Mouse (Mus musculus): ENCODE data around the gene Kcnj11. TPM values are rescaled to one million over a fixed set of nuclear protein-coding genes. Genes with fewer than 3 reads are reported as not detected.

Gene Kcnj11
- polyA plus RNA-seq, 2 experiments from 2014 or later, result not detected

- ATAC-seq, result no peak
Measured at GRCm38 (mm10) chr7:46103771-46104170, 3.2 kb upstream of the Kcnj11 start.

DNA sequence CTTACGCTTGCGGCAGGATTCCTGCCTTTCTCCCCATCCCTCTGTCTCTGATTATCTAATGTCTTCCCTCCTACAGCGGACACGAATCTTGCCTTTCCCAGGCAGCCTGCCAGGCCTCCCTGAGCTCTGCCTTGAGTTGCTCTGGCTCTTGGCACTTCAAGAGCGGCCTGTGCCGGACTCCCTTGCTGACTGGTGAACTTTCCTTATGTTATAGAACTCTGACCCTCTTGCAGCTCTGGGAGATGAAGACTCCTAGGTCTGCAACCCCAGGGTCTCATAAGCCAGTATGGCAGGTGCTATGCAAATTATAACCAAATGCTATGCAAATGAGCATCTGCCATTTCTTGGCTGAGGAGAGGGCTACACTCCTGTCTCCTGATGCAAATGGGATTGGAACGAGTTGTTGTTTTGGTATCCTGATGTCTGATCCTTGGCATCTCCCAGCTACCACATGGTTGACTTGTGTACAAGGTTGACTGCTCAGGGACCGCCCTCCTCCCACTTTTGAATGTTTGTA, 2.6 kb upstream of the Kcnj11 start:
- ATAC-seq, result no peak

DNA sequence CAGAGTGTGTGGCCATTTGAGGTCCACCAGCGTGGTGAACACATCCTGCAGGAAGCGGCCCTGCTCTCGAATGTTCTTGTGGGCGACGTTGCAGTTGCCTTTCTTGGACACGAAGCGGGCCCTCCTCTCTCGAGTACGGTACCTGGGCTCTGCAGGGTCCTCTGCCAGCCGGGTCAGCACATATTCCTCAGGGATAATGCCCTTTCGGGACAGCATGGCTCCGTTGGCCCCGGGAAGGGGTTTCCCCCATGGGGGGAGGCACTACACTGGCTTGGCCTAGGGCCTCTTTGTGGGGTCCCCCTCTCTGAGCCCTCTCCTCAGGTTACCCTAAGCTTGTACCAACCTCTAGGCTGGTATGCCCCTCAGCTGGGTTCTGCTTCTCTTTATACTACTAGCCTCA, 882 bp downstream of the Kcnj11 start:
- no peak for ATAC-seq

GRCm38 (mm10) chr7:46098919-46099286, 1.7 kb downstream of the Kcnj11 start:
- ATAC-seq, result no peak

DNA sequence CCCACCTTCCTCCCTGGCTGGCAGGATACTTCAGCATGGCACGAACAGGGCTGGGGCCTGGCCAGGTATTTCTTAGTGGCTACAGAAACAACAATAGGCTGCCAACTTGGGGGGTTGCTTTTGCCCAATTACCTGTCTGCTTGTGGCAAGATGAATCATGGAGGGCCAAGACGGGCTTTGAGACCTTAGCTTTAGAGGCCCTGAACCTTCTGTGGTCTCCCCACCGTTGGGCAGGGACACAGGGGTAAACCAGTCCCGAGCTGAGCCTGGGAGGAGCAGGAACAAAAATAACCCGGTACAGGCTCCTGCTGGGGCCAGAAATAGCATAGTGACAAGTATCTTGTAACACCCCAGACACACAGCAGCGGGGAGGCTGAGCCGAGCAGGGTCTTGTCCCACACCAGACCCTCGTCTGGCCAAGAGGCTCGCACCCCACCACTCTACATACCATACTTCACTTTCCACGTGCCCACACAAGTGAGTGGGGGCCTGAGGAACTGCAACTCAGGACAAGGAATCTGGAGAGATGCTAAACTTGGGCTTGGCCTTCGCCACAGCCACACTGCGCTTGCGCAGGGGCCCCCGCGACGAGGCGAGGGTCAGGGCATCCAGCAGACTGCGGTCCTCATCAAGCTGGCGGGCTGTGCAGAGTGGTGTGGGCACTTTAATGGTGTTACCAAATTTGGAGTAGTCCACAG, 2.2 kb downstream of the Kcnj11 start:
- no peak for ATAC-seq

DNA sequence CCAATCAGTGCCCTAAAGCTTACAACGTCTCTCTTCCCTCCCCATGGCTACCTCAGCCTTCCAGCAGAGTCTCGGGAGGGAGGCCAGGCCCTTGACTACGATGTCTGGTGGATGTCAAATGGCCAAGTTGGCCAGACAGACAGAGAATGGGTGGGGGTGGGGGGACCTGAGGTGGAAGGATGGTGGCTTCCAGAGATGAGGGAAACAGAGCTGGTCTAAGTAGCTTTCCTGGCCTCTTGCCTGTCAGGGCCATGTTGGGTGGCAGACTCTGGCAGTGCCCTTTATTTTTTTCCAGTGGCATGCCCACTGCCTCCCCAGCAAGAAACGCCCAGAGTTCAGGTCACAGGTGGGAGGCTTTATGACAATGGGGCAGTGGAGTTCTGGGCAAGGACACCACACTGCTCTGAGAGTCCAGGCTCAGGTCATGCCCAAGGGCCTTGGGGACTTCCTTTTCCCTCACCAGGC, 3.2 kb downstream of the Kcnj11 start:
- ATAC-seq, result no peak

- no peak for ATAC-seq
Measured at GRCm38 (mm10) chr7:46096136-46096535, 4.4 kb downstream of the Kcnj11 start.

DNA sequence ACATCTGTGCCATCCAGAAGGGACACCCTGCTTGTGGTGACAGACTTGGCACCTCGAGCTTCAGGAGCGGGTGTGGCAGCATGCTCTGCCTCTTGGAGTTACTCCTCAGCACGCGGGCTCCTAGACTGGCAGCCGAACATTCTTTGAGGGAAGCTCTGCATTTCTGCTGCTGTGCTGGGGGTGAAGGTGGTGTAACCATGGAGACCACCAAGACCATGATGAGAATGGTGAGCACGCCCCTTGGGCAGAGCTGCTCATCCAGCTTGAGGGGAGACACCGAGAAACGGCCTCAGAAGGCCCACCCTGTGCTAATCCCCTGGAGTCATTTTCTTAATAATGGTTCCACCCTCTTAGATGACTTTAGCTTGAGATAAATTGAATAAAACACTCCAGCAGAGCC, 7.8 kb downstream of the Kcnj11 start:
- no peak for ATAC-seq

DNA sequence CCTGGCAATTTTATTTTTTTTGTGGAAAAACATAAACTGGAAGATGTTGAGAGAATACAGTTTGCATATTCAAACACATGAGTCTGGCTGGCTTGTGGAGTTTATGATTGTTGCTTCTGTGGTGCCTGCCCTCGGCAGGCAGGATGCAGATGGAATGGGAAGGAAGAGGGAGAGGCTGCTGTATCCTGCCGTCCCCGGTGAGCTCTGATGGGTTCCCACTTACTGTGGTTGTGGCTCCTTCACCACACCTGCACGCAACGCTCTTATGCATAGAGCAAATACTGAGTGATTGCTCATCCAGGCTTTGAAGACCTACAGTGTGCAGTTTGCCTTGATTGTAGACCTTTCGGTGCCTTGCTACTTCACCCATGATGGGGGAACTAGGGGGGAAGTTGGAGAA, 12.3 kb downstream of the Kcnj11 start:
- ATAC-seq, result no peak

DNA sequence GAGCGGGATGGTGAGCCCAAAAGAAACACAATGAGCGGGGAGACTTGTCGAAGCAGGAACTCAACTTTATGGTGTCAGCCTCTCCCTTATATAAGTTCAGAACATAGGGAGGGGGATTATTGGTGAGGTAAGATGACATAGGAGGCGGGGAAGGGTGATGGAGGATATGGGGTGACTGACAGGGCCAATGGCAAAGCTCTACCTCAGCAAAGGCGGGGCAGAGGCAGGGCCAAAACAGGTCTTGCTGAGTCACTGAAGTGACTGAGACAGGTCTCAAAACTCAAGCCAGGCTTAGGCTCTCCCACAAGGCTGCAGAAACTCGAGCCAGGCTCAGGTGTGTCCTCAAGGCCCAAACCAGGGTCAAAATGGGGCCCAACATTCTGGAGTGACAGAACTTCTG, 14.2 kb downstream of the Kcnj11 start:
- ATAC-seq, result no peak

GRCm38 (mm10) chr7:46084839-46085513, 15.6 kb downstream of the Kcnj11 start:
- ATAC-seq, result no peak

GRCm38 (mm10) chr7:46084024-46084423, 16.5 kb downstream of the Kcnj11 start:
- no peak for ATAC-seq

GRCm38 (mm10) chr7:46077675-46078074, 22.9 kb downstream of the Kcnj11 start:
- ATAC-seq, result no peak

DNA sequence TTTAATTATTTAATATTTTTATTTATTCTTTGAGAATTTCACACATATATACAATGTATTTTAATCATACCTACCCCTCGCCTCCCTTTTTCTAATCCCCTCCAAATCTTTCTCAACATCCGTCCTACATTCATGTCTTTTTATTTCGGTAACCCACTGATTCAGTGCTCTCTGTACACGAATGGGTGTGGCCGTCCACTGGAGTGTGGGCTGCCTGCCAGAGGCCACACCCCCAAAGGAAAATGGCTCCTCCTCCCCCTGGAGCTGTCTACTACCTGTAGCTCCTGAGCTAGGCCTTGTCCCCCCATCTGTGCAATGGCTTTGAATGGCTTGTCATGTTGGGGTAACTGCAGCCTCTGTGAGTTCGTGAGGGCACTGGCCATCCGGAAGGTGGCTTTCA, 23.7 kb downstream of the Kcnj11 start:
- no peak for ATAC-seq

GRCm38 (mm10) chr7:46068831-46069230, 31.7 kb downstream of the Kcnj11 start:
- ATAC-seq, result no peak

DNA sequence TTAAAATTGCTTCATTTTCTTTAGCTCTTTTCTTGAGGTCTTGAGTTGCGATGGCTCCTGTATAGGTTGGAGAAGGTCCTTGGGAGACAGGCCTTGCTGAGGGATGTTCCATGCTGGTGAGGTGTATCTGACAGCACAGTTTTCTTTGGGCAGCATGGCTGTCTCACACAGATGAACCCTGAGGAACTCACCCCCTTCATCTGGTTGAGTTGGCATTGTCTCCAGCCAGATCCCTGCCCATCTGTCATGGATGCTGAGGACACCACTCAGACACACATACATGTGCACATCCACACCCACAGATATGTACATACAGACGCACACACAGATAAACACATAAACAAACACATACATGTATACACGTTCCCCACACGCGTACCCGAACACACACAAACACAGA, 37.3 kb downstream of the Kcnj11 start:
- ATAC-seq, result no peak

- no peak for ATAC-seq
Measured at GRCm38 (mm10) chr7:46061614-46062013, 39.0 kb downstream of the Kcnj11 start.

DNA sequence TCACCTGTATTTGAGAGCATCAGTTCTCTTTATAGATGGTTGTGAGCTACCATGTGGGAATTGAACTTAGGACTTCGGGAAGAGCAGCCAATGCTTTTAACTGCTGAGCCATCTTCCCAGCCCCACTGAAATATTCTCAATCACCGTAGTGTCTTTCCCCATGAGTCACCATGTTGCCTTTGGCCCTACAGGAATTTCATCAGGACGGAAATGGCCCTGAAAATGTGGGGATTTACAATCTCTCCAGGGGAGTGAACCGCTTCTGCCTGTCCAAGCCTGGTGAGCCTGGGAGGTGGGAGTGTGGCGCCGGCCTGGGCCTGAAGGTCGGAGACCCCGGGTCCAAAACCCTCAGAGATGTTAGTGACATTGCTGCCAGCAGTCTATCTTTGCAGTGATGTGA, 39.9 kb downstream of the Kcnj11 start:
- no peak for ATAC-seq

GRCm38 (mm10) chr7:46058882-46059281, 41.7 kb downstream of the Kcnj11 start:
- ATAC-seq, result peak; percentile 91

DNA sequence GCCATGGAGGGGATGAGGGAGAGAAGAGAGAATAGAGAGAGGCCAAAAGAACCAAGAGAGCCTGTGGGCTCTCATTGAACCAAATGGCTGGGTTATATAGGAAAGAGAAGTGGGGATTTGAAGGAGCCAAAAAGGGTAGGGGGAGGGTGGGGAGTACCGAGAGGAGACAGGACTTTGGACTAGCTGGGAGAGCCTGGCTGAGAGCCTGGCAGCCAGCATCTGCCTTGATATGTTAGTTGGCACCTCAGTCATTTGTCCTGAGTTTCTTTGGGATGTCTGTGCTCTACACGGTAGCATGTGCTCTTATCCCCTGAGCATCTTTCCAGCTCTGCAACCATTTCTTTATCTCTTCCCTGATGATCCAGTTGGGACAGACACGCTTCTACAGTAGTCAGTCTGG, 47.0 kb downstream of the Kcnj11 start:
- no peak for ATAC-seq

GRCm38 (mm10) chr7:46052161-46052821, 48.3 kb downstream of the Kcnj11 start:
- ATAC-seq, result no peak

DNA sequence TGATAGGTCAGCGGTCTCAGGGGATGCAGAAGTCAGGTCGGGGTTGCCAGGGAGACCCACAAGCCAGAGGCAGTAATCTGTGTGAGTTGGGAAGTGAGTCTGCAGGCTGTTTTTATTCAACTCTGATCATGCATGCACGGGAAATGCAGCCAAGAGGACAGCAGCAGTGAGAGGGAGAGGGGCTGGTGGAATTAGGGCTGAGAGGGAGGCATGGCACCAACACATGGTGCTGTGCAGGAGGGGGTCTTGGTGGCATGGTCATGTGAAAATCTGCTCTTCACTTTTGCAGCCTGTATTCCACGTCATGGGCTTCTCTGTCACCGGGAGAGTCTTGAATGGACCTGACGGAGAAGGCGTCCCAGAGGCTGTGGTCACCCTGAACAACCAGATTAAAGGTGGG, 50.6 kb downstream of the Kcnj11 start:
- ATAC-seq, result no peak

- no peak for ATAC-seq
Measured at GRCm38 (mm10) chr7:46047873-46048562, 52.5 kb downstream of the Kcnj11 start.

Measured in activated CD4-positive, CD25-positive, alpha-beta regulatory T cell, adult 4 months (primary cell).